19 mouse cellular contexts compared by ENCODE assay signal in the genomic region with DNA sequence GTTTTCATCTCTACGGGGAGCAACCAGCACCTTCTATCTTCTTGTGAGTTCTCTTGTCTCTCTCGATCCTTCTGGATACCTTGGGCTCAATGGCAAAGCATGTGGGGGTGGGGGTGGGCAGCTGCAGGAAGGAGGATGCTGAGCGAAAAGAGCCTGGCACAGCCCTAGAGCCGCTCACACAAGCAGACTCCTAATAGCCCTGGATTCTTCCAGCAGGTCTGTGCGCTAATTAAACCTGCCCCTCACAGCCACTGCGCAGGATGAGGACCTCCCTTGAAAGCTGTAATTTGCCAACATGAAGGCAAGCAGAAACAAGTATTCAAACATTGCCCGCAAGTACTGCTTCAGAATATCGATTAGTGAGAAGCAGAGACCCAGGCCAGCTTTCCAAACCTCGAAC. TPM values are rescaled to one million over a fixed set of nuclear protein-coding genes. Genes with fewer than 3 reads are reported as not detected.
DNase-seq lines count a peak whose midpoint lies in the region; ATAC-seq lines count a peak whose summit lies in the region.
"Had no signal": no experiment of that assay in that cellular context is flagged by ENCODE, and none has a peak within 500 bp of the region (broad histone marks: within the 10 kb centered on the region; RNA-seq: fewer than 3 reads in every experiment).

No protein-coding gene starts in this region.

- no peak overlapping the region for H3K4me3 ChIP-seq in embryonic facial prominence, embryonic 11.5 days (ENCODE audit: low read depth, low read length)
- no peak overlapping the region for H3K4me3 ChIP-seq in embryonic facial prominence, embryonic 10.5 days
- no peak overlapping the region for H3K4me3 ChIP-seq in hindbrain, embryonic 16.5 days (ENCODE audit: low read length)
- no peak overlapping the region for H3K4me3 ChIP-seq in neural tube, embryonic 15.5 days (replicated peaks)
- H3K4me3 ChIP-seq: embryonic facial prominence, embryonic 13.5 days; intestine, embryonic 15.5 days had no signal

- no peaks in the 10 kb centered on the region for H3K36me3 ChIP-seq in embryonic facial prominence, embryonic 11.5 days (replicated peaks; ENCODE audit: control insufficient read depth, insufficient read depth, low read depth, low read length)
- no peaks in the 10 kb centered on the region for H3K36me3 ChIP-seq in embryonic facial prominence, embryonic 10.5 days (replicated peaks)
- H3K36me3 ChIP-seq in hindbrain, embryonic 16.5 days (ENCODE audit: control insufficient read depth, insufficient read depth, low read length) = no peaks in the 10 kb centered on the region
- no peaks in the 10 kb centered on the region for H3K36me3 ChIP-seq in neural tube, embryonic 15.5 days
- H3K36me3 ChIP-seq: embryonic facial prominence, embryonic 13.5 days; G1E; intestine, embryonic 15.5 days had no signal

- WGBS in embryonic facial prominence, embryonic 11.5 days = 81% methylated on average over 9 of the region's 9 CpGs
- WGBS in embryonic facial prominence, embryonic 10.5 days = 84% methylated on average over 9 of the region's 9 CpGs
- 55% methylated on average over 9 of the region's 9 CpGs for WGBS in hindbrain, embryonic 16.5 days
- 62% methylated on average over 9 of the region's 9 CpGs for WGBS in neural tube, embryonic 15.5 days

- H3K9me3 ChIP-seq in embryonic facial prominence, embryonic 11.5 days (replicated peaks; ENCODE audit: control insufficient read depth, low read length) = no peaks in the 10 kb centered on the region
- no peaks in the 10 kb centered on the region for H3K9me3 ChIP-seq in embryonic facial prominence, embryonic 10.5 days
- H3K9me3 ChIP-seq in hindbrain, embryonic 16.5 days (ENCODE audit: control insufficient read depth, low read length) = no peaks in the 10 kb centered on the region
- H3K9me3 ChIP-seq in neural tube, embryonic 15.5 days (replicated peaks) = no peaks in the 10 kb centered on the region
- H3K9me3 ChIP-seq: embryonic facial prominence, embryonic 13.5 days; intestine, embryonic 15.5 days had no signal

- H3K27ac ChIP-seq in embryonic facial prominence, embryonic 11.5 days (replicated peaks; ENCODE audit: low read depth, low read length) = no peak overlapping the region
- H3K27ac ChIP-seq in embryonic facial prominence, embryonic 10.5 days (replicated peaks) = no peak overlapping the region
- no peak overlapping the region for H3K27ac ChIP-seq in hindbrain, embryonic 16.5 days (ENCODE audit: low read depth, low read length)
- H3K27ac ChIP-seq in neural tube, embryonic 15.5 days (replicated peaks) = no peak overlapping the region
- H3K27ac ChIP-seq: embryonic facial prominence, embryonic 13.5 days; intestine, embryonic 15.5 days; stomach, postnatal 0 days had no signal

- H3K27me3 ChIP-seq in embryonic facial prominence, embryonic 11.5 days (ENCODE audit: control insufficient read depth, insufficient read depth, low read length) = no peaks in the 10 kb centered on the region
- no peaks in the 10 kb centered on the region for H3K27me3 ChIP-seq in embryonic facial prominence, embryonic 10.5 days (replicated peaks; ENCODE audit: low read depth, poor library complexity, severe bottlenecking)
- no peaks in the 10 kb centered on the region for H3K27me3 ChIP-seq in hindbrain, embryonic 16.5 days (replicated peaks; ENCODE audit: control insufficient read depth, insufficient read depth, low read length)
- no peaks in the 10 kb centered on the region for H3K27me3 ChIP-seq in neural tube, embryonic 15.5 days (replicated peaks)
- H3K27me3 ChIP-seq: embryonic facial prominence, embryonic 13.5 days; intestine, embryonic 15.5 days had no signal

- no peak overlapping the region for H3K9ac ChIP-seq in embryonic facial prominence, embryonic 11.5 days (replicated peaks; ENCODE audit: low read length)
- no peak overlapping the region for H3K9ac ChIP-seq in hindbrain, embryonic 16.5 days (ENCODE audit: low read depth, low read length)
- H3K9ac ChIP-seq in neural tube, embryonic 15.5 days (replicated peaks) = no peak overlapping the region
- H3K9ac ChIP-seq: embryonic facial prominence, embryonic 13.5 days; intestine, embryonic 15.5 days had no signal

- no peaks in the 10 kb centered on the region for H3K4me1 ChIP-seq in embryonic facial prominence, embryonic 11.5 days (ENCODE audit: control insufficient read depth, insufficient read depth, low read length)
- H3K4me1 ChIP-seq in embryonic facial prominence, embryonic 10.5 days = peaks cover 27% of the 10 kb centered on the region
- peaks cover 12% of the 10 kb centered on the region for H3K4me1 ChIP-seq in hindbrain, embryonic 16.5 days (ENCODE audit: control insufficient read depth, insufficient read depth, low read depth, low read length)
- peaks cover 22% of the 10 kb centered on the region for H3K4me1 ChIP-seq in neural tube, embryonic 15.5 days
- H3K4me1 ChIP-seq: intestine, embryonic 15.5 days had no signal

- DNase-seq in embryonic facial prominence, embryonic 11.5 days (ENCODE audit: low spot score) = no peak
- DNase-seq in embryonic facial prominence, embryonic 10.5 days (ENCODE audit: low spot score) = no peak
- DNase-seq in retina, postnatal 1 day = peak; percentile 44
- no peak for DNase-seq in retina, embryonic 14.5 days (ENCODE audit: low spot score)
- DNase-seq in B cell, adult 2 months = no peak
- DNase-seq in urinary bladder, postnatal 14 days (ENCODE audit: low spot score) = no peak
- DNase-seq: cerebellum, adult 9-10 months; gastrocnemius, postnatal 14 days; heart, adult 18-20 months; heart, postnatal 36 days; liver; right cerebral cortex, postnatal 4 days had no signal

- no peak overlapping the region for H3K4me2 ChIP-seq in embryonic facial prominence, embryonic 11.5 days (ENCODE audit: low read depth, low read length)
- H3K4me2 ChIP-seq in hindbrain, embryonic 16.5 days (ENCODE audit: low read length) = no peak overlapping the region
- H3K4me2 ChIP-seq in neural tube, embryonic 15.5 days = no peak overlapping the region
- H3K4me2 ChIP-seq: embryonic facial prominence, embryonic 13.5 days; intestine, embryonic 15.5 days had no signal

- ATAC-seq in embryonic facial prominence, embryonic 11.5 days (replicated peaks; ENCODE audit: insufficient number of reproducible peaks, low FRiP score, low TSS enrichment, low read depth) = 0 out of 2 replicates have a peak, but pooled peaks have one; percentile 58
- ATAC-seq in hindbrain, embryonic 16.5 days = peak; percentile 73
- ATAC-seq in neural tube, embryonic 15.5 days (ENCODE audit: low FRiP score) = peak; percentile 30; the same call in 1 of the 2 replicates
- ATAC-seq: intestine, embryonic 15.5 days; lung, postnatal 0 days had no signal

RNA-seq across cellular contexts. Expression of a gene that starts 53.1 kb away (rescaled TPM):
- polyA plus RNA-seq in embryonic facial prominence, embryonic 11.5 days (2014; fragmentation: Nextera tagmentation; extraction: Ambion mirVana) = 11.1 and 13.2 TPM in 2 replicates
- 13.3 and 13.8 TPM in 2 replicates for polyA plus RNA-seq in embryonic facial prominence, embryonic 10.5 days (2016; fragmentation: Nextera tagmentation; extraction: Ambion mirVana)
- polyA plus RNA-seq in hindbrain, embryonic 16.5 days (2015; fragmentation: Nextera tagmentation; extraction: Ambion mirVana) = 26.4 and 27.1 TPM in 2 replicates
- polyA plus RNA-seq in neural tube, embryonic 15.5 days (2015; fragmentation: Nextera tagmentation; extraction: Ambion mirVana) = 25.4 and 25.5 TPM in 2 replicates
- polyA plus RNA-seq: G1E had no signal
